Mouse (Mus musculus): ENCODE measurements around the gene Ube2m. TPM values are rescaled to one million over a fixed set of nuclear protein-coding genes. Genes with fewer than 3 reads are reported as not detected.
A peak's percentile ranks its signal among the peaks of the same experiment; 100 is the strongest.

The Ube2m gene
- total and polyA plus RNA-seq, 2 experiments from 2014 or later = 116 to 290 TPM

- TF ChIP-seq CTCF (IDR thresholded peaks at IDR 0.05; ENCODE audit: low read depth) = no peak
- no peak for TF ChIP-seq EP300 (IDR thresholded peaks at IDR 0.05; ENCODE audit: low read depth)
- Histone ChIP-seq H3K4me2 (ENCODE audit: low read depth, low read length) (peak overlapping the region; percentile 73), H3K9ac (replicated peaks; ENCODE audit: low read depth, low read length) (peak overlapping the region; percentile 24; the same call in 1 of the 2 replicates), H3K4me1 (ENCODE audit: control insufficient read depth, insufficient read depth) (peaks cover 10% of the 10 kb centered on the region), H3K27ac (ENCODE audit: low read depth) (no peak overlapping the region), H3K9me3 (replicated peaks; ENCODE audit: control insufficient read depth, low read length) (no peaks in the 10 kb centered on the region), H3K36me3 (replicated peaks; ENCODE audit: control insufficient read depth, insufficient read depth, low read length) (no peaks in the 10 kb centered on the region), H3K27me3 (ENCODE audit: control insufficient read depth, insufficient read depth, low read length) (peaks cover 29% of the 10 kb centered on the region), H3K4me3 (ENCODE audit: low read depth, low read length) (peak overlapping the region; percentile 49)
- ATAC-seq (ENCODE audit: insufficient read depth, low read depth) (no peak), DNase-seq (ENCODE audit: low spot score) (no peak)
- WGBS = 5% methylated on average over 23 of the region's 23 CpGs
These were observed 6.2 kb upstream of the Ube2m start for GRCm38 (mm10) chr7:13044254-13044625.

- WGBS = 6% methylated on average over 78 of the region's 88 CpGs
- no peak overlapping the region for H3K27ac ChIP-seq (ENCODE audit: low read depth)
- TF ChIP-seq CTCF (IDR thresholded peaks at IDR 0.05; ENCODE audit: low read depth) (no peak), EP300 (IDR thresholded peaks at IDR 0.05; ENCODE audit: low read depth) (no peak)
- peak; percentile 23; the same call in 1 of the 2 replicates for ATAC-seq (ENCODE audit: insufficient read depth, low read depth)
- DNase-seq (ENCODE audit: low spot score) = no peak
- peak overlapping the region; percentile 49 for H3K4me3 ChIP-seq (ENCODE audit: low read depth, low read length)
- no peaks in the 10 kb centered on the region for H3K9me3 ChIP-seq (replicated peaks; ENCODE audit: control insufficient read depth, low read length)
- peak overlapping the region; percentile 24; the same call in 1 of the 2 replicates for H3K9ac ChIP-seq (replicated peaks; ENCODE audit: low read depth, low read length)
- H3K27me3 ChIP-seq (ENCODE audit: control insufficient read depth, insufficient read depth, low read length) = peaks cover 29% of the 10 kb centered on the region
- no peaks in the 10 kb centered on the region for H3K36me3 ChIP-seq (replicated peaks; ENCODE audit: control insufficient read depth, insufficient read depth, low read length)
- H3K4me1 ChIP-seq (ENCODE audit: control insufficient read depth, insufficient read depth) = peaks cover 16% of the 10 kb centered on the region
- H3K4me2 ChIP-seq (ENCODE audit: low read depth, low read length) = peak overlapping the region; percentile 73
These were observed 5.6 kb upstream of the Ube2m start for GRCm38 (mm10) chr7:13043445-13044253.

- WGBS = 47% methylated on average over 16 of the region's 16 CpGs
- peaks cover 29% of the 10 kb centered on the region for H3K27me3 ChIP-seq (ENCODE audit: control insufficient read depth, insufficient read depth, low read length)
These were observed 5.0 kb upstream of the Ube2m start for GRCm38 (mm10) chr7:13043120-13043444.

GRCm38 (mm10) chr7:13042511-13042910, 4.4 kb upstream of the Ube2m start:
- H3K27me3 ChIP-seq (ENCODE audit: control insufficient read depth, insufficient read depth, low read length) = peaks cover 29% of the 10 kb centered on the region
- 57% methylated on average over 6 of the region's 6 CpGs for WGBS
- no peak overlapping the region for H3K4me2 ChIP-seq (ENCODE audit: low read depth, low read length)
- no peak overlapping the region for H3K27ac ChIP-seq (ENCODE audit: low read depth)
- H3K9ac ChIP-seq (replicated peaks; ENCODE audit: low read depth, low read length) = no peak overlapping the region
- no peak for TF ChIP-seq CTCF (IDR thresholded peaks at IDR 0.05; ENCODE audit: low read depth)
- no peak for TF ChIP-seq EP300 (IDR thresholded peaks at IDR 0.05; ENCODE audit: low read depth)
- no peaks in the 10 kb centered on the region for H3K36me3 ChIP-seq (replicated peaks; ENCODE audit: control insufficient read depth, insufficient read depth, low read length)
- H3K9me3 ChIP-seq (replicated peaks; ENCODE audit: control insufficient read depth, low read length) = no peaks in the 10 kb centered on the region
- peaks cover 17% of the 10 kb centered on the region for H3K4me1 ChIP-seq (ENCODE audit: control insufficient read depth, insufficient read depth)
- DNase-seq (ENCODE audit: low spot score) = no peak
- no peak for ATAC-seq (ENCODE audit: insufficient read depth, low read depth)
- no peak overlapping the region for H3K4me3 ChIP-seq (ENCODE audit: low read depth, low read length)

More at GRCm38 (mm10) chr7:13043120-13043444, 5.0 kb upstream of the Ube2m start:
- peaks cover 17% of the 10 kb centered on the region for H3K4me1 ChIP-seq (ENCODE audit: control insufficient read depth, insufficient read depth)
- no peak overlapping the region for H3K27ac ChIP-seq (ENCODE audit: low read depth)
- no peaks in the 10 kb centered on the region for H3K36me3 ChIP-seq (replicated peaks; ENCODE audit: control insufficient read depth, insufficient read depth, low read length)
- ATAC-seq (ENCODE audit: insufficient read depth, low read depth) = no peak
- H3K9ac ChIP-seq (replicated peaks; ENCODE audit: low read depth, low read length) = no peak overlapping the region
- H3K4me2 ChIP-seq (ENCODE audit: low read depth, low read length) = peak overlapping the region; percentile 73; the same call in 1 of the 2 replicates
- DNase-seq (ENCODE audit: low spot score) = no peak
- no peak for TF ChIP-seq EP300 (IDR thresholded peaks at IDR 0.05; ENCODE audit: low read depth)
- H3K4me3 ChIP-seq (ENCODE audit: low read depth, low read length) = peak overlapping the region; percentile 49
- H3K9me3 ChIP-seq (replicated peaks; ENCODE audit: control insufficient read depth, low read length) = no peaks in the 10 kb centered on the region

- WGBS = 58% methylated on average over 1 of the region's 1 CpGs
- Histone ChIP-seq H3K27ac (ENCODE audit: low read depth) (no peak overlapping the region), H3K4me2 (ENCODE audit: low read depth, low read length) (no peak overlapping the region), H3K4me1 (ENCODE audit: control insufficient read depth, insufficient read depth) (peaks cover 25% of the 10 kb centered on the region), H3K36me3 (replicated peaks; ENCODE audit: control insufficient read depth, insufficient read depth, low read length) (no peaks in the 10 kb centered on the region), H3K9ac (replicated peaks; ENCODE audit: low read depth, low read length) (no peak overlapping the region), H3K9me3 (replicated peaks; ENCODE audit: control insufficient read depth, low read length) (no peaks in the 10 kb centered on the region), H3K4me3 (ENCODE audit: low read depth, low read length) (no peak overlapping the region), H3K27me3 (ENCODE audit: control insufficient read depth, insufficient read depth, low read length) (peaks cover 29% of the 10 kb centered on the region)
- DNase-seq (ENCODE audit: low spot score) (no peak), ATAC-seq (ENCODE audit: insufficient read depth, low read depth) (no peak)
- TF ChIP-seq EP300 (IDR thresholded peaks at IDR 0.05; ENCODE audit: low read depth) (no peak), CTCF (IDR thresholded peaks at IDR 0.05; ENCODE audit: low read depth) (no peak)
These were observed 3.2 kb upstream of the Ube2m start for GRCm38 (mm10) chr7:13041256-13041655.

All from heart, postnatal 0 days (tissue).